Mouse (Mus musculus) erythroblast, adult 5-6 weeks (primary cell): Measurements from ENCODE around the gene Krt2. TPM values are rescaled to one million over a fixed set of nuclear protein-coding genes. Genes with fewer than 3 reads are reported as not detected.

ENCODE experiments used
- ATAC-seq: replicated peaks from 2 replicates; pipeline ENCODE4 v1.8.0; 2016; ENCODE audit warnings: moderate number of reproducible peaks, mild to moderate bottlenecking, moderate TSS enrichment, inconsistent platforms; ENCODE audit not compliant: poor library complexity, low FRiP score, severe bottlenecking
- total RNA-seq, 2 experiments: library from RNA; stranded (forward) in 1 of 2; stranded (reverse) in 1 of 2; fragments of 150-400 nt in 1 of 2; fragments of 200-764, 138-1000 nt in 1 of 2; gene quantifications; 2 replicates each; pipeline versions ENCODE4 v1.2.3 to v1.2.4; 2015 to 2017; ENCODE audit warnings: low replicate concordance in 2 of 2

Gene Krt2
- total RNA-seq (2015; ENCODE audit: low replicate concordance), result not detected in 2 replicates
- not detected in 2 replicates for total RNA-seq (2017; ENCODE audit: low replicate concordance)

GRCm38 (mm10) chr15:101817875-101818274, at the start of gene Krt2:
Gene Krt2 (minus strand): TSS chr15:101818169.
- ATAC-seq, result no peak

GRCm38 (mm10) chr15:101866754-101867153, 48.8 kb upstream of the Krt2 start:
- ATAC-seq, result no peak

- ATAC-seq, result no peak
Measured at GRCm38 (mm10) chr15:101860421-101861130, 42.6 kb upstream of the Krt2 start.

GRCm38 (mm10) chr15:101859735-101860170, 41.8 kb upstream of the Krt2 start:
- ATAC-seq, result no peak

GRCm38 (mm10) chr15:101858673-101859425, 40.9 kb upstream of the Krt2 start:
- ATAC-seq, result no peak

- no peak for ATAC-seq
Measured at GRCm38 (mm10) chr15:101856696-101857095, 38.7 kb upstream of the Krt2 start.

- ATAC-seq, result no peak
Measured at GRCm38 (mm10) chr15:101855732-101856131, 37.8 kb upstream of the Krt2 start.

- ATAC-seq, result no peak
Measured at GRCm38 (mm10) chr15:101854294-101854693, 36.3 kb upstream of the Krt2 start.

- no peak for ATAC-seq
Measured at GRCm38 (mm10) chr15:101852571-101852970, 34.6 kb upstream of the Krt2 start.

- no peak for ATAC-seq
Measured at GRCm38 (mm10) chr15:101850694-101851093, 32.7 kb upstream of the Krt2 start, which contains the start of gene Krt1. Gene Krt1 (minus strand): TSS chr15:101850794.

- ATAC-seq, result 0 out of 2 replicates have a peak, but pooled peaks have one; percentile 34
Measured at GRCm38 (mm10) chr15:101845971-101846403, 28.0 kb upstream of the Krt2 start.

- ATAC-seq, result no peak
Measured at GRCm38 (mm10) chr15:101843192-101843591, 25.2 kb upstream of the Krt2 start.

GRCm38 (mm10) chr15:101834784-101835328, 16.9 kb upstream of the Krt2 start:
- no peak for ATAC-seq

GRCm38 (mm10) chr15:101833131-101833530, 15.2 kb upstream of the Krt2 start:
- ATAC-seq, result no peak

- ATAC-seq, result no peak
Measured at GRCm38 (mm10) chr15:101829441-101829840, 11.5 kb upstream of the Krt2 start.

GRCm38 (mm10) chr15:101821786-101822185, 3.8 kb upstream of the Krt2 start:
- no peak for ATAC-seq

- no peak for ATAC-seq
Measured at GRCm38 (mm10) chr15:101803052-101803822, 14.7 kb downstream of the Krt2 start.

GRCm38 (mm10) chr15:101802296-101802835, 15.6 kb downstream of the Krt2 start, which contains the start of gene Krt73:
Gene Krt73 (minus strand): TSS chr15:101802346.
- ATAC-seq, result no peak

GRCm38 (mm10) chr15:101790867-101791266, 27.1 kb downstream of the Krt2 start:
- ATAC-seq, result no peak
